Mouse (Mus musculus): ENCODE measurements around the gene Golga3. TPM values are rescaled to one million over a fixed set of nuclear protein-coding genes. Genes with fewer than 3 reads are reported as not detected.
A peak's percentile ranks its signal among the peaks of the same experiment; 100 is the strongest.

Golga3 gene
- polyA plus RNA-seq, 1 experiment, result 16.8 TPM

DNA sequence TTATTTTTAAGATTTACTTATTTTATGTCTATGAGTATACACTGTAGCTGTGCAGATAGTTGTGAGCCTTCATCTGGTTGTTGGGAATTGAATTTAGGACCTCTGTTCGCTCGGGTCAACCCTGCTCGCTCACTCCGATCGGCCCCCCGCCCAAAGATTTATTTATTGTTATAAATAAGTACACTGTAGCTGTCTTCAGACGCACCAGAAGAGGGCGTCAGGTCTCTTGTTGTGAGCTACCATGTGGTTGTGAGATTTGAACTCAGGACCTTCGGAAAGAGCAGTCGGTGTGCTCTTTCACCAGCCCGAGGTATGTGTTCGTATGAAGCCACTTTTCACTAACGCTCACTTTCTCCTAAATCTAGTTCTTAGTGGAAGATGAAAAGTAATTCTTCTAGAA, 55.1 kb downstream of the Golga3 start:
- DNase-seq (ENCODE audit: low spot score), result no peak

DNA sequence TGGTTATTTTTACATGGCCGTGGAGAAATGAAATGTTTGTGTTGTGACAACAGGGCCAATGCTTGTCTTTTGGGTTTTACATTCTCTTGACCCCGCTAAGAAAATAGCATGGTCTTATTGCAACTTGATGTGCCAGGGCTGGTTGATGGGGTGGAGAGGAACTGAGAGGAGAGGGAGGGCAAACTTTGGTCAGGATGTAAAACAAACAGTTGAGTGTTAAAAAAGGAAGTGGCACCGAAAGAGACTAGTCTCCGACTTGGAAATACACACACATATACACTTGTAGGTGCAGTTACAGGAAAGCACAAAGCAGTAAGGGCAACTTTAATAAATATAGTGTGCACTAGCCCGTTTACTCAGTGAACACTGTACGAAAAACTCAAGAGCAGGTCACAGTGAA, 55.8 kb downstream of the Golga3 start:
- no peak for DNase-seq (ENCODE audit: low spot score)

DNA sequence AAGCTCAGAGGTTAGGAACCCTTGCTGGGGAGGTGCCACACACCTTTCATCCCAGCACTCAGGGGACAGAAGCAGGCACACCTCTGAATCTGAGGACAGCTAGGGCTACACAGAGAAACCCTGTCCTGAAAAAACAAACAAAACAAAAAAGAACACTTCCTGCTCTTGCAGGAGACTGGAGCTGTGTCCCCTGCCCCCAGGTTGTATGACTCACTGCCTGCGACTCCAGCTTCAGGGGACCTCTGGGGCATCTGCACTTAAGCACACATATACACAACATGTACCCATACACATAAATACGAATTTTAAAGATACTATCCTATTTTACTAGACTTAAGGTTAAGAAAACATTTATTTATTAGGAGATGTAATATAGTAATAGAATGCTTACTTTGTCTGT, 67.6 kb downstream of the Golga3 start:
- DNase-seq (ENCODE audit: low spot score), result no peak

- no peak for DNase-seq (ENCODE audit: low spot score)
Observed at GRCm38 (mm10) chr5:110266941-110267340, 90.4 kb downstream of the Golga3 start.

GRCm38 (mm10) chr5:110269141-110270101, 92.9 kb downstream of the Golga3 start, which contains the start of gene Pgam5:
Pgam5 (minus strand) TSS chr5:110269913.
- DNase-seq (ENCODE audit: low spot score), result peak; percentile 87

- DNase-seq (ENCODE audit: low spot score), result no peak
Observed at GRCm38 (mm10) chr5:110270242-110270641, 93.7 kb downstream of the Golga3 start.

GRCm38 (mm10) chr5:110274147-110274546, 97.6 kb downstream of the Golga3 start:
- DNase-seq (ENCODE audit: low spot score), result no peak

- DNase-seq (ENCODE audit: low spot score), result no peak
Observed at GRCm38 (mm10) chr5:110274846-110275245, 98.3 kb downstream of the Golga3 start.

Other genes starting within 250 kb of the Golga3 start
- gene Zfp932, start 180.2 kb upstream of the Golga3 start, polyA plus RNA-seq (2012; rRNA removed), result 27.3 and 36.8 TPM in 2 replicates
- 4.2 and 4.4 TPM in 2 replicates for gene Gm17655, start 104.2 kb upstream of the Golga3 start, polyA plus RNA-seq (2012; rRNA removed)
- 1.0 and 1.4 TPM in 2 replicates for gene Gm35315, start 82.3 kb upstream of the Golga3 start, polyA plus RNA-seq (2012; rRNA removed)
- gene Plcxd1, start 76.7 kb upstream of the Golga3 start, polyA plus RNA-seq (2012; rRNA removed), result 0.09 and 0.10 TPM in 2 replicates
- gene Gtpbp6, start 68.5 kb upstream of the Golga3 start, polyA plus RNA-seq (2012; rRNA removed), result 56.4 and 77.5 TPM in 2 replicates
- gene Zfp605, start 66.6 kb upstream of the Golga3 start, polyA plus RNA-seq (2012; rRNA removed), result 2.7 and 3.7 TPM in 2 replicates
- 32.7 and 35.9 TPM in 2 replicates for gene Chfr, start 40.9 kb upstream of the Golga3 start, polyA plus RNA-seq (2012; rRNA removed)
- 24.6 and 30.4 TPM in 2 replicates for gene Ankle2, start 54.3 kb downstream of the Golga3 start, polyA plus RNA-seq (2012; rRNA removed)
- gene Pgam5, start 93.2 kb downstream of the Golga3 start, polyA plus RNA-seq (2012; rRNA removed), result 19.1 and 21.5 TPM in 2 replicates
- gene Pxmp2, start 109.5 kb downstream of the Golga3 start, polyA plus RNA-seq (2012; rRNA removed), result 5.1 and 5.6 TPM in 2 replicates
- 2.2 and 2.3 TPM in 2 replicates for gene Pole, start 109.6 kb downstream of the Golga3 start, polyA plus RNA-seq (2012; rRNA removed)
- 1.7 and 1.8 TPM in 2 replicates for gene P2rx2, start 166.5 kb downstream of the Golga3 start, polyA plus RNA-seq (2012; rRNA removed)
- not detected in 2 replicates for gene Lrcol1, start 168.0 kb downstream of the Golga3 start, polyA plus RNA-seq (2012; rRNA removed)